Mouse (Mus musculus) cortical plate, adult 2 months (tissue): ENCODE data around the gene Surf4.
"Not testable (repeated sequence)": the region's sequence is repeated elsewhere in the genome, so short reads cannot be mapped to it uniquely, and the experiment has no call there.

Source experiments
- CTCF ChIP-seq: fragments of 200-500 bp; IDR thresholded peaks from 2 replicates; pipeline ENCODE4 v1.5.1; 2011; ENCODE audit warnings: mild to moderate bottlenecking, control low read depth, low read length; ENCODE audit not compliant: insufficient read depth; ENCODE audit errors: extremely low read depth
- POLR2A ChIP-seq: fragments of 200-500 bp; IDR thresholded peaks from 2 replicates; pipeline ENCODE4 v1.6.1; 2011; ENCODE audit warnings: mild to moderate bottlenecking, low read length, control low read depth; ENCODE audit not compliant: insufficient read depth; ENCODE audit errors: extremely low read depth

GRCm38 (mm10) chr2:26886170-26886569, 47.6 kb downstream of the Surf4 start:
- not testable (repeated sequence) for TF ChIP-seq POLR2A, CTCF
